Mouse (Mus musculus) CH12.LX (cell line): ENCODE results near the gene Mon1b. TPM values are rescaled to one million over a fixed set of nuclear protein-coding genes. Genes with fewer than 3 reads are reported as not detected.

Source experiments
- DNase-seq: peaks from one replicate; pipeline ENCODE4 v3.0.0-alpha.2; 2013; ENCODE audit errors: extremely low read depth
- H3K27ac ChIP-seq: 2 replicates; pipeline ENCODE4 v1.5.1; 2012; ENCODE audit warnings: low read depth, mild to moderate bottlenecking, control low read depth, moderate library complexity; ENCODE audit not compliant: insufficient read depth
- H3K27me3 ChIP-seq: replicated peaks from 2 replicates; pipeline ENCODE3; 2012; ENCODE audit warnings: inconsistent platforms
- H3K36me3 ChIP-seq, 2 experiments: replicated peaks in 1 of 2; 2 replicates each; pipeline versions ENCODE3 to v1.6.1; 2012; ENCODE audit warnings: inconsistent platforms in 1 of 2, low read length in 1 of 2, mild to moderate bottlenecking in 1 of 2, mixed read lengths in 1 of 2, moderate library complexity in 1 of 2; ENCODE audit not compliant: control insufficient read depth in 1 of 2, insufficient read depth in 1 of 2
- H3K4me1 ChIP-seq, 2 experiments: 2 replicates each; pipeline ENCODE4 v1.6.1; 2012; ENCODE audit warnings: inconsistent platforms in 1 of 2, moderate library complexity in 1 of 2; ENCODE audit not compliant: insufficient read depth in 2 of 2, control insufficient read depth in 1 of 2
- H3K4me2 ChIP-seq: 2 replicates; pipeline ENCODE4 v1.6.1; 2012; ENCODE audit warnings: low read depth, mild to moderate bottlenecking, control low read depth; ENCODE audit not compliant: poor library complexity, insufficient read depth, severe bottlenecking
- H3K4me3 ChIP-seq, 3 experiments: fragments of 150-350 bp in 1 of 3; sonication (generic) in 1 of 3; replicated peaks in 1 of 3; 2 replicates each; pipeline versions ENCODE3 to v1.5.1; 2011 to 2012; ENCODE audit warnings: low read depth in 2 of 3, low read length in 2 of 3, mild to moderate bottlenecking in 2 of 3, moderate library complexity in 2 of 3, control low read depth in 1 of 3, improper control_type of control experiment in 1 of 3, inconsistent platforms in 1 of 3, mixed read lengths in 1 of 3; ENCODE audit not compliant: poor library complexity in 1 of 3
- H3K79me2 ChIP-seq: replicated peaks from 2 replicates; pipeline ENCODE4 v1.6.1; 2012; ENCODE audit warnings: mild to moderate bottlenecking, moderate library complexity; ENCODE audit not compliant: control insufficient read depth, poor library complexity, insufficient read depth, severe bottlenecking; ENCODE audit errors: extremely low read depth
- H3K9ac ChIP-seq: 2 replicates; pipeline ENCODE4 v1.6.1; 2012; ENCODE audit warnings: low read depth, mild to moderate bottlenecking, control low read depth, moderate library complexity; ENCODE audit not compliant: insufficient read depth
- H3K9me3 ChIP-seq: replicated peaks from 2 replicates; pipeline ENCODE3; 2012; ENCODE audit warnings: low read length, inconsistent platforms, mixed read lengths
- CHD1 ChIP-seq: IDR thresholded peaks from 2 replicates; pipeline ENCODE4 v1.6.1; 2012; ENCODE audit warnings: low read depth, low read length, improper control_type of control experiment, inconsistent platforms
- CTCF ChIP-seq, 2 experiments: IDR thresholded peaks in 1 of 2; conservative IDR thresholded peaks in 1 of 2; 2 replicates each; pipeline ENCODE4 v1.5.1; 2011 to 2012; ENCODE audit warnings: low read depth in 2 of 2, low read length in 2 of 2, improper control_type of control experiment in 1 of 2, inconsistent platforms in 1 of 2, mild to moderate bottlenecking in 1 of 2, moderate library complexity in 1 of 2
- ELF1 ChIP-seq: IDR thresholded peaks from 2 replicates; pipeline ENCODE4 v1.6.1; 2014; ENCODE audit warnings: low read depth, mild to moderate bottlenecking, inconsistent platforms, low read length, improper control_type of control experiment
- EP300 ChIP-seq: IDR thresholded peaks from 2 replicates; pipeline ENCODE4 v1.6.1; 2011; ENCODE audit warnings: low read length, improper control_type of control experiment
- JUND ChIP-seq: conservative IDR thresholded peaks from 2 replicates; pipeline ENCODE4 v1.6.1; 2011; ENCODE audit warnings: low read depth, low read length, improper control_type of control experiment
- KAT2A ChIP-seq: IDR thresholded peaks from 2 replicates; pipeline ENCODE4 v1.6.1; 2012; ENCODE audit warnings: low read length, improper control_type of control experiment, inconsistent platforms; ENCODE audit not compliant: insufficient replicate concordance
- MAFK ChIP-seq: IDR thresholded peaks from 2 replicates; pipeline ENCODE4 v1.6.1; 2011; ENCODE audit warnings: low read length, improper control_type of control experiment; ENCODE audit not compliant: insufficient replicate concordance
- MAX ChIP-seq: IDR thresholded peaks from 2 replicates; pipeline ENCODE4 v1.6.1; 2011; ENCODE audit warnings: low read length, improper control_type of control experiment
- MAZ ChIP-seq: IDR thresholded peaks from 2 replicates; pipeline ENCODE4 v1.6.1; 2012; ENCODE audit warnings: low read depth, mild to moderate bottlenecking, inconsistent platforms, low read length, improper control_type of control experiment, moderate library complexity
- MYC ChIP-seq: IDR thresholded peaks from 2 replicates; pipeline ENCODE4 v1.6.1; 2011; ENCODE audit warnings: low read depth, mild to moderate bottlenecking, improper control_type of control experiment, low read length
- NELFE ChIP-seq: IDR thresholded peaks from 2 replicates; pipeline ENCODE4 v1.6.1; 2011; ENCODE audit warnings: low read depth, low read length, improper control_type of control experiment
- NRF1 ChIP-seq: IDR thresholded peaks from 2 replicates; pipeline ENCODE4 v1.6.1; 2014; ENCODE audit warnings: low read depth, mild to moderate bottlenecking, inconsistent platforms, low read length, improper control_type of control experiment, moderate library complexity
- POLR2AphosphoS2 ChIP-seq: IDR thresholded peaks from 2 replicates; pipeline ENCODE4 v1.6.1; 2011; ENCODE audit warnings: low read depth, low read length, improper control_type of control experiment
- RAD21 ChIP-seq: IDR thresholded peaks from 2 replicates; pipeline ENCODE4 v1.6.1; 2011; ENCODE audit warnings: low read depth, mild to moderate bottlenecking, low read length, improper control_type of control experiment, moderate library complexity
- SMC3 ChIP-seq: IDR thresholded peaks from 2 replicates; pipeline ENCODE4 v1.6.1; 2011; ENCODE audit warnings: low read depth, low read length, improper control_type of control experiment
- USF2 ChIP-seq: conservative IDR thresholded peaks from 2 replicates; pipeline ENCODE4 v1.6.1; 2011; ENCODE audit warnings: low read depth, low read length, improper control_type of control experiment
- ZKSCAN1 ChIP-seq: IDR thresholded peaks from 2 replicates; pipeline ENCODE4 v1.6.1; 2012; ENCODE audit warnings: low read depth, inconsistent platforms, low read length, improper control_type of control experiment, borderline replicate concordance
- ZMIZ1 ChIP-seq: IDR thresholded peaks from 2 replicates; pipeline ENCODE4 v1.6.1; 2012; ENCODE audit warnings: low read depth, mild to moderate bottlenecking, inconsistent platforms, low read length, improper control_type of control experiment
- dilution Hi-C: fragments of 300-500 bp; cut with MboI; formaldehyde crosslinking; loops from 2 replicates; pipeline ENCODE4 v1.14.3; 2020; ENCODE audit warnings: low sequenced_read_pairs; ENCODE audit not compliant: extremely low pct_unique_long_range_greater_than_20kb, extremely low pct_ligation_motif_present
- in situ Hi-C: fragments of 300-500 bp; cut with MboI; formaldehyde crosslinking; loops from 3 replicates; pipeline ENCODE4 v1.14.3; 2019; ENCODE audit warnings: low sequenced_read_pairs, low pct_ligation_motif_present, low pct_unique_long_range_greater_than_20kb, mixed read lengths
- polyA plus RNA-seq: library from polyadenylated mRNA; unstranded; fragments of >175 nt; gene quantifications from 2 replicates; pipeline ENCODE4 v1.2.1, GENCODE M21; 2012; ENCODE audit warnings: low read depth; ENCODE audit not compliant: insufficient read length
- total RNA-seq, 2 experiments: library from RNA; depleted of rRNA; stranded (reverse); fragments of 300-350 nt in 1 of 2; fragments of >200 nt in 1 of 2; gene quantifications; 2 replicates each; pipeline ENCODE4 v1.2.3; 2012 to 2014

The Mon1b gene
- total and polyA plus RNA-seq, 3 experiments, result 7.2 to 17.1 (median 15.2) TPM

DNA sequence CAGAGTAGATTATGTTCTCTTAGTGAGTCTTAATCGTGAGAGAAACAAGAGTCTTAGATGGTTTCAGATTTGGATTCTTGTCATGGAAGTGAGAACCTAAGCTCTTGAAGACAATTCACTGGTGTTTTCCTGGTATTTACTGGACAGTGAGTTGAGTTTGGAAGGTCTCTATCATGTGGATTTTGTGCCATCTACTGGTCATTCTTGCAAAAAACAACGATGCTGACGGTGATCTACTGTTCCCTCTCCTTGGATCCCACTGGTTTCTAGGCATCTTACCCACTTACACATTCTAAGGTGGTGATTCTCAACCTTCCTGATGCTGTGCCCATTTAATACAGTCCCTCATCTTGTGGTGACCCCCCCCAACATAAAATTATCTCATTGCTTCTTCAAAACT, 2.8 kb upstream of the Mon1b start:
- no peaks in the 10 kb centered on the region for H3K9me3 ChIP-seq
- no peak overlapping the region for H3K9ac ChIP-seq
- peaks cover 17% of the 10 kb centered on the region for H3K79me2 ChIP-seq
- H3K4me1 ChIP-seq, result peaks cover 5 to 17% of the 10 kb centered on the region in 2 experiments
- peak; percentile 49 for DNase-seq
- no peak overlapping the region for H3K4me2 ChIP-seq
- H3K36me3 ChIP-seq, result peaks cover 0 to 6% of the 10 kb centered on the region in 2 experiments
- peaks cover 30% of the 10 kb centered on the region for H3K27me3 ChIP-seq
- no peak overlapping the region for H3K4me3 ChIP-seq
- in situ Hi-C loops, result loop anchor here (10.0 kb wide), 1 partner anchor 1578 kb away; no protein-coding TSS in a partner anchor
- no peak overlapping the region for H3K27ac ChIP-seq
- dilution Hi-C loops, result no loop called here
- TF ChIP-seq NELFE (peak; percentile 39; the same call in 1 of the 2 replicates), CTCF (conservative IDR thresholded peaks at IDR 0.05 in 1 of 2, IDR thresholded peaks at IDR 0.05 in 1 of 2; ENCODE audit: low read depth in 2 of 2, low read length in 2 of 2) (peak; percentile 26 to 85; a peak in 2 of 4 replicates), SMC3 (peak; percentile 71), RAD21 (peak; percentile 92), EP300 (no peak)

DNA sequence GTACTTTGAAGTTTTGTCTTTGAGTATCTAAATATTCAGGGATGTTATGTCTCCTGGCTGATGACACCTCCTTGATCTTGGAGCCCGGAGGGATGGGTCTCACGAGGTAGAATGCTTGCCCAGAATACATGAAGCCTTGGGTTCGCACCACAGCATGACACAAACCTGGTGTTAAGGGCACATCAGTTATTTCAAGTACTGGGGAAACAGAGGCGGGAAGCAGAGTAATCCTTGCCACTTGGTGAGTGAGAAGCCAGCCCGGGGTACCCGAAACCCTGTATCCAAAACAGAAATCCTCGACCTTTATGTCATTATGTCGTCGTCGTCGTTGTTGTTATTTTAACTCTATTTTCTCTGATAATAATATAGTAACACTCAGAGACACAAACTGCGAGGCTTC, 1.2 kb upstream of the Mon1b start:
- no peak overlapping the region for H3K27ac ChIP-seq
- H3K79me2 ChIP-seq, result peaks cover 22% of the 10 kb centered on the region
- H3K4me1 ChIP-seq, result peaks cover 5 to 19% of the 10 kb centered on the region in 2 experiments
- H3K4me2 ChIP-seq, result peak overlapping the region; percentile 73
- dilution Hi-C loops (no loop called here), in situ Hi-C loops (loop anchor here (10.0 kb wide), 1 partner anchor 1579 kb away; no protein-coding TSS in a partner anchor)
- TF ChIP-seq MAZ (no peak), MAFK (no peak), KAT2A (no peak), JUND (no peak), MYC (no peak), MAX (no peak), CHD1 (no peak), POLR2AphosphoS2 (no peak), ZKSCAN1 (no peak), ZMIZ1 (no peak), NRF1 (no peak), ELF1 (no peak), USF2 (no peak)
- DNase-seq, result no peak
- H3K27me3 ChIP-seq, result peaks cover 21% of the 10 kb centered on the region
- H3K4me3 ChIP-seq, result peak overlapping the region; percentile 71 to 92 (median 90)
- no peak overlapping the region; the same call in 1 of the 2 replicates for H3K9ac ChIP-seq
- H3K36me3 ChIP-seq, result peaks cover 15 to 21% of the 10 kb centered on the region in 2 experiments
- H3K9me3 ChIP-seq, result no peaks in the 10 kb centered on the region
